Mouse (Mus musculus) cerebellum, adult 9-10 months (tissue): ENCODE results near the gene Elavl4.
A peak's percentile ranks its signal among the peaks of the same experiment; 100 is the strongest.

Experiments used
- DNase-seq: peaks from one replicate; pipeline ENCODE4 v3.0.0; 2022

The Elavl4 gene

DNA sequence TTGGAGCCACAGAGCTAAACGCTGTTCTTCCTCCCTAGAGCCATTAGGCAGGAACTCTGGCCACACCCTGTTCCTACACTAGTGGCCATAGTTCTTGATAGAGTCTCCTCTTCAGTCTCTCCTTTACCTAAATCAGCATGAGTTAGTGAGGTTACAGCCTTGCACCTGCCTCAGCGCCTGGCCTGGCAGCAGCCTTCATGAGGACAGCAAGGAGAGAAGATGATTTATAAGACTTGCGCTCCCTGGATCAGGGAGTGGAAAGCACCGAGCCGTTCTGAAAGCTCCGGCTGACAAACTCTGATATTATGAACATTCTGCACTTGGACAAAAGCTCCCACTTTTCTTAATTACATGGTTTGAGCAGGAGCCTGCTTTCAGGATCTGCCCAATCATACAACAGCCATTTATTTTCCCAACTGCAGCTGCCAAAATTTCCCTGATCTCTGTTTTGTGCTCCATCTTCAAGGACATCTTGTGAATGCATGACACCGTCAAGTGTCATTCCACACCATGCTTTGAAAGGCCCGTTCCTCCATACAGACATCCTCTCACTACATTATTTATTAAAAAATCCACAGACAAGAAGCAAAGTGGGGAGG lies 87.3 kb downstream of the Elavl4 start:
- no peak for DNase-seq

DNA sequence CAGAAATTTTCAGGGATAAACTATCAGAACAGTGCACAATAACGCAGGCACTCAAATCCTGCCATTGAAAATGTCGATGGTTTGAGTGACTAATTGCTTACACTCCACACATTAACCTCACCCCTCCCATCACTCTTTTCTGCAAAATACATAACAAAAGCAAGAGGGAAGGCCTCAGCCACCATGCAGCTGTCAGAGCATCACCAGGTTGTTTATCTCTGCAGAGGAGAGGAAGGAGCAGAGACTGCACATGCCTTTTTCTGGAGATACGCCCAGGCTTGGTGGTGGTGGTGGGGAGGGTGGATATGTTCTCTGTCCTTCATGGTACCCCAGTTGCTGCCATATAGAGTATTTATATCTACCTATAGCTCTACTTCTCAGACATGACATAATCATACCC lies 94.3 kb downstream of the Elavl4 start:
- no peak for DNase-seq

DNA sequence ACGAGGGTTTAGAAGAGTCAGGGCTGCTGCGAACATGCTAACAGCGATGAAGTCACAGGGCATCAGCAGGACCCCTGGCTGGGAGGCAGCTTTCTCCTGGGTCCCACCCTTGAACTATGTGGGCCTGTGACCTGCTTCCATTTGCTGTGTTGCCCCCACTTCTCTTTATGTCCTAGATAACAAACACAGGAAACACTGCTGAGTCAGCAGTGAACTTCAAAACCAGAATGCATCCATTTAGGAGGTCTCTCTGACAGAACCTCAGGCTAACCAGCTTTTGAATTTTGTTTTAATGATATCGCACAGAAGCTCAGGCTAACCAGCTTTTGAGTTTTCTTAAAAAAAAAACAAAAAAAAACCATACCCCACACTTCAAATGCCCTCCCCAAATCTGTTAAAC lies 96.1 kb downstream of the Elavl4 start:
- no peak for DNase-seq

DNA sequence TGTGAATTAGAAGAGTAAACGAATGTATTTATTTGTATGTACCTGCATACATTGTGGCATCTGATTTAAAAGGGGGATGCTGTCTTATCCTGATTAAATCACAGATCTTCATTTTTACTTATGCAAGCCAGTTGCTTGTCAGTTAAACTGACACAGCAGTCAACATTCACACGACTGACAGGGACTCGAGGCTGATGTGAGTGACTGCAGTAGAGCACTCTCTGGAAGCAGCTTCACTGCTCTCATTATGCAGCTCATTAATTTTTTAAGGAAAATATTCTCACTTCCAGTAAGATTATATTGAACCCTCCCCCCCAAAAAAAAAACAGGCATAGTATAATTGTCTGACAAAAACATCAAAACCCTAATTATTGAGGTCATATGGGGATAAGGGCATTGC lies 101.7 kb downstream of the Elavl4 start:
- no peak for DNase-seq

DNA sequence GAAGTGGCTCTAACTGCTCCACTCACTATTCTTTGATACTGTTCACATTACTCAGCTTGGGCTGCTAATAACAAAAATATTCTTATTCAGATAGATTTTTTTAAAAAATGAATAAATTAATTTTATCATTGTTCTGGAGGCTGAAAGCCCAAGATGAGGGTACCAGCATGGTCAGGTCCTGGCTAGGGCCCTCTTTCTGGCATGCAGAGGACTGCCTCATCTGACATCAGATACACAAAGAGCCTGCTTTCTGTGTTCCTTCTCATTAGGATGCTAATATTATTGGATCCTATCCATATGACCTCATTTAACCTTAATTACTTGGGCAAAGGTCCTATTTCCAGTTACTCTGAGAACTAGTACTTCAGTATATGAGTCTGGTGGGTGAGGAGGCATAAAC lies 108.8 kb downstream of the Elavl4 start:
- peak; percentile 36 for DNase-seq

DNA sequence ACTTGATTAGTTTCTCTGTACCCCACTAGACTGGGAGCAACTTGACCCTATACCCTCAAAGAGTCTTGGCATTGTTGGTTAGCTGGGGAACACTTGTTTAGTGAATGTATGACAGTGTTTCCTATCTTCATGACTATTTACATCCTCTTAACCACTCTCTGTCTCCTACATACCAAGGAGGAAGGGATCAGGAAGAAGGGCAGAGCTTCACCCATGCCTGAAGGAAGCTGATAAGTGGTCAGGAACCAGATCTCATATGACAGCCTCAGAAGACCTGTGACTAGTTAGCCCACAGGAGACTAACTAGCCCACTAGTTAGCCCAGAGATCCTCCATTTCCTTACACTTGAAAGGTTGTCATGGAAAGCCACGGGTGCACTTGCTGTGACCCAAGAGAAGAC lies 117.2 kb downstream of the Elavl4 start:
- DNase-seq = no peak

DNA sequence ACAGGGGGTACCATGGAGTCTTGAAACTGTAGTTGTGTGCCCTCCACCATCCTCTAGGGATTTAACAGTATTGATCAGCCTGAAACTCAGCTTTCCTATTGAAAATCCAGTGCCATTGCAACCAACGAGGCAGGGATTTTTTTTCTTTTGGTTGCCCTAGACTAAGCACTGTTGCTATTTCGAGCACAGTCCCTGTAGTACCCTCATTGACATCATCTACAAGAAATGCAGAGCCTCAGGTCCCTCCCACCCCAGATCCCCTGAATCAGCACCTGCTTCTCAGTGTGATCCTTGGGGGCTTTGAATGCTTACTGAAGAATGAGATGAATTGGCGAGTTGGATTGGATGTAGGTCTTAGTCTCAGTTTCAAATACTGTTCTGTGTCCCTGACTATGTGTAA lies 119.4 kb downstream of the Elavl4 start:
- DNase-seq = no peak

DNA sequence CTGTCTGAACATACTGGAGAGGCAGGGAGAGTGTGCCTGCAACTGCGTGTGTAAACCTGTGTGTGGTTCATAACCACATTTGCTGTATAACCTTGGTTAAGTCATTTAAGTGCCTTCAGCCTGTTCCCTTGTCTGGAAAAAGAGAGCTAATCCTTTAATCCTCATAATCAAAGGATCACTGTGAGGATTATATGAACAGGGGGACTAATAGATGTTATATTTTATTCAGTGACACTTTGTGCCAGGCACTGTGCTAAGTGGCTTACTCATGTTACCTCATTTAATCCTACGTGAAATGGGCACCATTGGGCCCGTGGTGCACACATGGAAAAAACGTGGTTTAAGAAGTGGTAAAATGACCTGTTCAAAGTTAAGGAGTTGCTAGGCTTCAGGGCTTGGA lies 119.9 kb downstream of the Elavl4 start:
- no peak for DNase-seq

DNA sequence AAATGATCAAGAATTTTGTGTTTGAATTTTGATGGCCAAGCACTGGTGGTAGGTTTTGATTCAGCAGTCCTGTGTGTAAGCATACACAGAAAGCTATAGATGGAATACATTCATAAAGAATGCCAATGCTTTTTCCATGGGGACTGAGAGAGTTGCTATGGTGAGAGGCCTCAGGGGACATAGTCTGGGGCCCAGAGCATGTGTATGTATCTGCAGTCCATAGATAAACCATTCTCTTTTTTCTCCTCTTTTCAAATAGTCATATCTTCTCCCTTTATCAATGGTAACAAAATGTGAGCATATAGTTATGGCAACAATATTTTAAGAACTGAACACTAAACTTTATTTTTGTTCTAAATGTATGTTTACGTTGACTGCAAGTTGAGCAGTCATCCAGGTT lies 122.1 kb downstream of the Elavl4 start:
- DNase-seq = no peak

DNA sequence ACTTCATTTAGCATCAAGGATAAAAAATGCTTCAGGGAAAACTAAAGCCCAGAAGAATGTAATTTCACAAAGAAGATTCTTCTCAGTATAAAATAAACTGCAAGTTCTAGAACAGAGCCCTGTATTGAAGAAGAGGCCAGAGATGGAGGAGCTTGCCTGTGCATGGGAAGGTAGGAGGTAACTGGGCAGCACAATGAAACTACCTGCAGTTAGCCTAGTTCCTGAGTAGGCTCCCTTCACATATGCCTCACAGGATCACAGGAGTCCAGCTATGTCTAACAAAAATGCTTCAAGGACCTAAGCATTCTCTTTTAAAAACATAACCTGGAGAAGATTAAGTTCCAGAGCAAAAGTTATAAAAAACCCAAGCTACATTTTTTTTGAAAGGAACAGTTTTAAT lies 122.5 kb downstream of the Elavl4 start:
- no peak for DNase-seq

DNA sequence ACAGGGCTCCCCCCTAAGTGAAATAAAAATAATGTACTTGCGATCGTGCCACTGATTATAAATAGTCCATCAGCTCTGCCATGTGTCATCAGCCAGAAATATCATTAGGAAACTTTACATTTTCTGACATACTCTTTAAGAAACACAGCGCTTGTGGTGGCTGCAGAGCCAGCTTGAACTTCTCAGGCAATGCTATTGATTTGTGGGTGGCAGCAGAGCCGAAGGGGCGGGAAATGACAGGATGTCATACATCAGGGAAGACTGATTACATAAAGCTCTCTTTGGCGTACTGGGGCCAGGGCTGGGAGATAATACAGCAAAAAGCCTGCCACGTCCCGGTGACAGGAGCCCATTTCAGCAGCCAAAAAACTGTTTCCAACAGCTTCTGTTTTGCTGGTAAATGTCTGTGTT lies 124.1 kb downstream of the Elavl4 start:
- peak; percentile 38 for DNase-seq

DNA sequence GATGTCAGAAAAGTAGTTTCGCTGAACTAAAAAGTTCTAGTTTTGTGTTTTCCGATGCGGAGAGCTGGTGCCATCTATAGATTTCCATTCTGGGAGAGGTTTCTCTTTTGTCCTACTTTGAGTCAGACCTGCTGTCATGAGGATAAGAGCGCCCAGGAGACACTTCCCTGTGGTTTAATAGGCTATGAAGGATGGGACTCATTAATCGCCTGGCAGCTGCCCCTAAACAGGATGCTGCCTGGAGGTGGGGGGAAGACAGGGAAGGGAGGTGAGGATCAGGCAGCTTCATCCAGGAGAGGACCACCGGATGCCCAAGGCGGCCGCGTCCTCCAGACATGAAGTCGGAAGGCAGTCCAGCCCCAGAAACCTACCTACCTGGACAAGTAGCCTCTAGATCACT lies 126.2 kb downstream of the Elavl4 start:
- DNase-seq = no peak

DNA sequence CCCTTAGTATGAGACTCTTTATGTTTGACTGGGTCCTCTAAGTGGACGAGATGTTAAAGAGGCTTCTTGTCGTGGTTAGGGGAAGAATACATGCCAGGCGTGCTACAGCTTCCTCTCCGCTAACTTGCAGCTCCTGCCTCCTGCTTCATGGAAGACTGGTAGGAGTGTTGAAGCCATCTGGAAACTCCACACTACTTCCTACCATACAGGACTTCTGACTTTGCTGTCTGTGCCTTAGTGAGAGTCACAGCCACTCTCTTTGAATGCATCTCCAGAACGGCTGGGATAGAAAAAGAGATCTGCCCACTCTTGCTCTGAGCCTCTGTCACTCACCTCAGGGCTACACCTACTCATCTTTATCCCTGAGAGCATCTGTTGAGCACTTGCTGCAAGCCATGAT lies 132.9 kb downstream of the Elavl4 start:
- no peak for DNase-seq

DNA sequence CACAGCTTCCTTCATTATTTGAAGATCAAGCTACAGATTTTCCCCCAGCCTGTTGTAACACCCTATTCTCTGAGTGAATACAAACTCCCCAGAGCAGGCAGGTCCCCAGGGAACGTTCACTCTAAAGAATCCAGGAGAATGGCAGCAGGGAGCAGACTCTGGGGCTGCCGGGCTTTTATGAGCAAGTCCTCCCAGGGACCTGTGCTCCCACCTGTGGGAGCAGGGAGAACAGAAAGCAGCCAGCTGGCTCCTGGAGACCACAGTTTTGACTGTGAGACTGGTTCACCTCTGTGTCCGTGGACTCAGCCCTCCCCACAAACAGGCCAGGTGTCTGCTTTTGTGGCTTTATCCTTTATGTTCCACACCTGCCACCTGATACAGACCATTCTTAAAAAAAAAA lies 134.2 kb downstream of the Elavl4 start:
- no peak for DNase-seq

DNA sequence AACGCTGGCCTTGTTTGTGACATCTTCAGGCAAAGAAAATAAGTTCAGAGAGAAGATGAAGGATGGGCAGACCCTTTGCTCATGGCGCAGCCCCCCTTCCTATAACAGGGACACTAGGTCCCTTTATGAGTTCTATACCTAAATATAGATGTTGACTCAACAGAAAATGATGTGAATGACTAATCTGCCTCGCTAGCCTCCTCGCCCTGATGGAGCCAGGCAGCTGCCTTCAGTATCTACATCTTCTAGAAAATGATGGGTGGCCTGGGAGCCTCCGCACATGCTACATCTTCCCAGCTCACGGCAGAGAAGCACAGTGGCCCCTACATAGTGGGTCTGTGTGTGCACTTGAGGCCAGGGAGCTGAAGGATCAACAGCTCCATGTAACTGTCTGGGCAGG lies 137.2 kb downstream of the Elavl4 start:
- no peak for DNase-seq

DNA sequence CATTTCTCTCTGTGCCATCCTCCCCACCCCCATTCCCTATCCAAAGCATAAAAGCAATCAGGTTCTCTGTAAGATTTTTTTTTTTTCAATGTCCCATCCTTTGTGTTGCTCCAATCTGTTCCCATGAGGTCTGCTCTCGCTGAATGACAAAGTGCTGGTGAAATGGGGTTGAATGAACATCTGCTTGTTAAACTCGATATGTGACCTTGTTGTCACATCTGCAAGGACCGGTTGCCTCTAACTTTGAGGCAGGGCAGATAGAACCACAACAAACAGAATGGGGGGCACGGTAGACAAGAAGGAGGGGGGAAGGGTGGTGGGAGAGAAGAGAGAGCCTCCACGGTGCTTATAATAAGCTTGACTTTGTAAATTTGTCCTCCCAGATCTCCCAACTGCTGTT lies 138.0 kb downstream of the Elavl4 start:
- no peak for DNase-seq

DNA sequence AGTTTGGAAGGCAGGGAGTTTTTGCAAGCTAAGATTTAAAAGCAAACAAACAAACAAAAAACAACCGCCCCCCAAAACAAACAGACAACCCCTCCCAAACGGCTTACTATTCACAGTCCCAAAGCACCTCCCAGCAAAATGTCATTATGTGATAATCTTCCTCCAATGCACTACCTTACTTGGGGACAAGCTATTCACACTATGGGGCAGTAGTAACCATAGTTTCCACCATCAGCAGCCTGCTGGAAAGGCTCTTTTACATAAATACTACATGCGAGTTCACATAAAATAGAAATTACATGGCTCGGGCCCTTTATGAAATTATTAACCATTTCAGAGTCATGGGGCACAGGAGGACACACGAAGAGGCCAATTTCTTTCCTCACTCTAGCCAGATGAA lies 141.5 kb downstream of the Elavl4 start:
- DNase-seq = no peak

DNA sequence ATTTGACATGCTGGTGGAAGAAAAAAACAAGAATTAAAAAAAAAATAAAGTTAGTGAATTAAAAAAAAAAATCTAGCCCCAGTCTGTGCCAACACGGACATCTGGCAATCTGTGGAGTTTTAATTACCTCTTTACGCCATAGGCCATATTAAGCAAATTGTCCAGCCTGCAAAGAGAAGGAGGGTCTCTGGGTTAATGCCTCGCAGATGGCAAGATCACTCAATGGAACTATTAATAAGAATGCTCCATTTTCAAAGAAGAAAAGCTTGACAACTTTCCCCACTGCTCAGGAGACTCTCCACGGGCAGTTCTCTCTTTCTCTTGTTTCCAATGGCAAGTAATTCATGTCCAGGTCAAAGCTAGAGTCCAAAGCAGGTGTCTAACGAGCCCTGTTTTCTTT lies 142.1 kb downstream of the Elavl4 start:
- no peak for DNase-seq

DNA sequence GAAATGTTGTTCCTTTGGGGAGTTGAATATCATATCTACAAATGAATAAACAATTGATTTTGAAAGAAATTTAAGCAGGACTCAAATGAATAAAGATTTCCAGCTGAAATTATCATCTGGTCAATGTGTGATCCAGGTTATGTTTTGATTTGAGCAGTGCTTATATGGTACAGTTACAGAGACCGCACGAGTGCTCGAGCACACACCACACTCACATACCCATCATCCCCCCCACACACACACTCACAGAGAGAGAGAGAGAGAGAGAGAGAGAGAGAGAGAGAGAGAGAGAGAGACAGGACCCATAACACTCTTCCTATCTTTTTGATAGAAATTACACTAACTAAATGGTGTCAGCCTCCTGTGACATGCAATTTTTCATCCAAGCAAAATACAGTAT lies 150.0 kb downstream of the Elavl4 start:
- no peak for DNase-seq

DNA sequence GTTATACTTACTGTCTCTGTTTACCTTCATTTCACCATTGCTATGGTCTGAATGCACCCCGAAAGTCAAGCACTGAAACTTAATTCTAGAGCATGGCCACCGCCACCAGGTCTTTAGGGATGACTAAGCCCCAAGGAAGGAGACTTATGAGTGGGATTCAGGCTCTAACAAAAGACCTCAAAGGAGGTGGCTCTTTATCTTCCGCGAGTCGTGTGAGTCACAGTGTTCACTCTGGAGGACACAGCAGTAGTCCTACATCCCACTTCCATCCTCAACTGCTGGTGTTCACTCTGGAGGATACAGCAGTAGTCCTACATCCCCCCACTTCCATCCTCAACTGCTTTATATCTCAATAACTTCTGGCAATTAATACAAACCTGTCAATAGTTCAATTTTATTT lies 151.8 kb downstream of the Elavl4 start:
- no peak for DNase-seq

DNA sequence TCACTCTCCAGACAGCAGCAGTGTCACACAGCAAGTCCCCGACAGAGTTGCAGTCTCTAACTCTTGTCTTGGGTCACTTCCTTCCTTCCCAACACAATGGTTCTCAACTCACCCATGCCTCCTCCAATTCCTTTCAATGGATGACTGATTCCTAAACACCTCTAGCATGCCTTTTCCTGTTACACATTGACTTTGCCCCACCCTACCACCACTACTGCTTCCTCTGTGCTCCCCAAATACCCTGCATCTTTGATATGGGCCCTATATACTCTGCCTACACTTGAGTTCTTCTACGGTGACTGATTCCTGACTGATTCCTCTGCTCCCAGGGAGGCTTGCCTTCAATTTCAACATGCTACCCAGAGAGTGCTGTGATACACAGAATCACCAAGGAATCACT lies 153.1 kb downstream of the Elavl4 start:
- no peak for DNase-seq

DNA sequence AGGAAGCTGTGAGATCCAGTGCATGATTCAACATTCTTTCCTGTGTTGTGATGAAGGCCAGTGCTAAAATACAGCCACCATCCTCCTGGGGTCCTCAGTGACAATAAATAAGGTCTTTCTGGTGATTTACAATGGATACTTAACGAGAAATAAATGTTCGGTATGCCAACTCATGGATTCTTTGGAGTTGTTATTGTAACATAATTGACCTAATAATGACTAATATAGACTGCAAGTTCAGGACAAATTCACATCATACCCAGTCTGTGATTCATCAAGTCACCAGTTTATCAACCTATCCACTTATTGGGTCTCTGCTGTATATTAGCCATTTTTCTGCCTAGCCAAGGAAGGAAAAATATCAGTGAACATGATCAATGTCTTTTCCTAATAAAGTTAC lies 174.4 kb downstream of the Elavl4 start:
- DNase-seq = no peak

DNA sequence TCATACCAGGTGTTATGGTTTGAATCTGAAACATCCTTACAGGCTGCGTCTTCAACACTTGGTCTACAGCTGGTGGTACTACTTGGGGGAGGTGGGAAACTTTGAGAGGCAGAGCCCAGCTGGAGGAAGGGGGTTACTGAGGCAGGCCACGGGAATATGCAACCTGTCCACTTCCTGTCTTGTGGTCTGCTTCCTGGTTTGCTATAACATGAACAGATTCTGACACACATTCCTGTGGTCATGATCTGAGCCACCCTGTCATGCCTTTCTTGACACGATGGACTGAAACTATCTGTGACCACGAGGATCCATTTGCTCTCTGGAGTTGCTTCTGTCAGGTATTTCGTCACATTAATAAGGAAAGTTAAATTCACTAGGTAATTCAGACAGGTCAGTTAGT lies 179.7 kb downstream of the Elavl4 start:
- DNase-seq = no peak

DNA sequence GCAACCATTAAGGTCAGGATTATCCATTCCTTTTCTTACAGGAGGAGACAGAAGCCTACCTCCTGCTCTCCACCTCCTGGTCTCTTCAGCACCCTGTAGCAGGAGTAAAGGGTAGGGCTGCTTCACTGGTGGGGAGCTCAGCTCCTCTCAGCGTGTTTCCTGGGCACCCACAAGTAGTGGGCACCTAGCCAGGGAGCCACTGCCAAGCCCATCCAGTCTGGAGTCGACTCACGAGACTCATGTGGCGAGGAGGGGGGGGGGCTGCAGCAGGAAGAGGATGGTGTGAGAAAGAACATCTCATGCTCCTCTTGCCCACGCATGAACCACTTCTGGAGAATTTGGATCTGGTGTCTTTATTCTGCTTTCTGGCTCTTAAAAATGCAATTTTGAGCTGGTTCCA lies 186.5 kb downstream of the Elavl4 start:
- DNase-seq = no peak

DNA sequence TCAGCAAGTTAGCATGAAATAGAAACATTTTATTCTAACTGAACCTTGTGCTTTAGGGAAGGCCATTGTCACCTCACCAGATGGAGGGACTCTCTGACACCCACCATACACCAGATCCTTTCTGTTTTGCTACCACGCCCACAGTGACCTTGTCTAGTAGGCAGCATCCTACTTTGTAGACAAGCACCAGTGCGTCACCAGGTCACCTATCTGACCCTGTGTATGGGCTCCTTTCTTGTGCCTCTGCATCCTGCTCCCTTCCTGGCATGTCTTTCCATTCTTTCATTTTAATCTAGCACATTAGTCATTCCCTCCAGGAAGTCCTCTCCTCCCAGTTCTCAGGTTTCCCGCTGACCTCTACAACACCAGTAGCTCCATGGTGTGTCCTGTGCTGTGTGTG lies 190.1 kb downstream of the Elavl4 start:
- DNase-seq = no peak
